Mouse (Mus musculus) ZHBTc4 (cell line): ENCODE results near the gene Zfp512.
"Not testable (repeated sequence)": the region's sequence is repeated elsewhere in the genome, so short reads cannot be mapped to it uniquely, and the experiment has no call there.

ENCODE experiments used
- DNase-seq: peaks from one replicate; pipeline ENCODE4 v3.0.0-alpha.2; 2011; ENCODE audit warnings: low read depth, low spot score

The Zfp512 gene

GRCm38 (mm10) chr5:31451878-31452561, at the start of gene Zfp512:
Zfp512 (plus strand) TSS chr5:31452431.
- peak; percentile 99 for DNase-seq

GRCm38 (mm10) chr5:31434727-31435126, 17.5 kb upstream of the Zfp512 start:
- not testable (repeated sequence) for DNase-seq

GRCm38 (mm10) chr5:31451336-31451735, 895 bp upstream of the Zfp512 start:
- DNase-seq: no peak

GRCm38 (mm10) chr5:31452562-31452878, 289 bp downstream of the Zfp512 start:
- no peak for DNase-seq

- peak; percentile 15 for DNase-seq
Measured at GRCm38 (mm10) chr5:31452886-31453410, 717 bp downstream of the Zfp512 start.

- DNase-seq: no peak
Measured at GRCm38 (mm10) chr5:31467798-31468197, 15.6 kb downstream of the Zfp512 start.

GRCm38 (mm10) chr5:31469711-31470110, 17.5 kb downstream of the Zfp512 start:
- no peak for DNase-seq

GRCm38 (mm10) chr5:31470334-31470733, 18.1 kb downstream of the Zfp512 start:
- peak; percentile 84 for DNase-seq

- no peak for DNase-seq
Measured at GRCm38 (mm10) chr5:31480536-31480935, 28.3 kb downstream of the Zfp512 start.

- DNase-seq: no peak
Measured at GRCm38 (mm10) chr5:31485440-31485839, 33.2 kb downstream of the Zfp512 start, which contains the start of gene 4930548H24Rik. 4930548H24Rik (plus strand) TSS chr5:31485740.

- no peak for DNase-seq
Measured at GRCm38 (mm10) chr5:31487889-31488288, 35.7 kb downstream of the Zfp512 start.

- DNase-seq: peak; percentile 92
Measured at GRCm38 (mm10) chr5:31489116-31489769, 37.0 kb downstream of the Zfp512 start.

- DNase-seq: peak; percentile 51
Measured at GRCm38 (mm10) chr5:31492031-31492430, 39.8 kb downstream of the Zfp512 start.

GRCm38 (mm10) chr5:31494513-31495297, 42.5 kb downstream of the Zfp512 start, which contains the start of gene Gpn1:
Gpn1 (plus strand) TSS chr5:31494741.
- DNase-seq: peak; percentile 94

- DNase-seq: peak; percentile 19
Measured at GRCm38 (mm10) chr5:31504843-31505242, 52.6 kb downstream of the Zfp512 start.

- peak; percentile 25 for DNase-seq
Measured at GRCm38 (mm10) chr5:31512481-31512880, 60.2 kb downstream of the Zfp512 start.

GRCm38 (mm10) chr5:31520556-31520955, 68.3 kb downstream of the Zfp512 start:
- DNase-seq: no peak

GRCm38 (mm10) chr5:31526354-31527116, 74.3 kb downstream of the Zfp512 start, which contains the start of gene Slc4a1ap:
Slc4a1ap (plus strand) TSS chr5:31526995.
- DNase-seq: peak; percentile 87

- no peak for DNase-seq
Measured at GRCm38 (mm10) chr5:31527117-31527680, 75.0 kb downstream of the Zfp512 start.

- DNase-seq: not testable (repeated sequence)
Measured at GRCm38 (mm10) chr5:31527707-31528106, 75.5 kb downstream of the Zfp512 start, which contains the start of gene Supt7l. Supt7l (minus strand) TSS chr5:31527807.

GRCm38 (mm10) chr5:31528560-31528959, 76.3 kb downstream of the Zfp512 start:
- peak; percentile 33 for DNase-seq
